Mouse (Mus musculus): ENCODE results near the gene Cnfn.

DNA sequence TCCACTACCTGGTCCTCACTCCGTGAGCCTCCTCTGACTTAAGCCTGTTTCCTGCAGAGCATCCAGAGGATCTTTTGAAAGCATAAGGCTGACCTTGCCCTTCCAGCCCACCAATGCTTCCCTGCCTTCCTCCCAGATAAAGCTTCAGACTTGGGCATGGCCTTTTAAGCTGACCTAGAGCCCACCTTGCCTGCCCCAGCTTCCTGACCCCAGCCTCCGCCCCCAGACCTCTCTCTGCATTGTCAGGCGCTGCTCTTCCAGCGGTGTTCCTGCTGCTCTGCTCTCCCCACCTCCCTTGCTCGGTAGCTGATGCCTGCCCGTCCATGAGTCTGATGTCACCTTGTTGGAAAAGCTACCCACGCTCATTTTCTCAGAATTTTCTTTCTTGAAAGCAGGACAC lies 23.3 kb upstream of the Cnfn start:
- TF ChIP-seq CTCF (IDR thresholded peaks at IDR 0.05; ENCODE audit: extremely low read depth, insufficient read depth, low read length) = no peak
- no peak for TF ChIP-seq POLR2A (IDR thresholded peaks at IDR 0.05; ENCODE audit: extremely low read depth, insufficient read depth, low read length)
